In genomic region chr1:62767611-62768010, GRCm38 (mm10) we compare ENCODE assay signal across 21 mouse cellular contexts.
A peak's percentile ranks its signal among the peaks of the same experiment; 100 is the strongest.
DNase-seq lines count a peak whose midpoint lies in the region; ATAC-seq and TF ChIP-seq lines count a peak whose summit lies in the region.
"Had no signal": no experiment of that assay in that cellular context is flagged by ENCODE, and none has a peak within 500 bp of the region (broad histone marks: within the 10 kb centered on the region; RNA-seq: fewer than 3 reads in every experiment).

No protein-coding gene starts in this region.

- peak; percentile 99 for TF ChIP-seq EP300 in ES-Bruce4 (IDR thresholded peaks at IDR 0.05; ENCODE audit: insufficient read depth, low read depth, low read length)

- TF ChIP-seq POLR2A in ES-Bruce4 (IDR thresholded peaks at IDR 0.05; ENCODE audit: insufficient read depth, low read length) = no peak

- H3K27me3 ChIP-seq in kidney, embryonic 16.5 days (ENCODE audit: insufficient read depth, low read length) = no peaks in the 10 kb centered on the region
- H3K27me3 ChIP-seq in ES-Bruce4 (ENCODE audit: control insufficient read depth, insufficient read depth, low read length, poor library complexity, severe bottlenecking) (no peaks in the 10 kb centered on the region), Patski (no peaks in the 10 kb centered on the region)
- no peaks in the 10 kb centered on the region for H3K27me3 ChIP-seq in limb, embryonic 12.5 days
- H3K27me3 ChIP-seq in hindbrain, embryonic 10.5 days (ENCODE audit: insufficient read depth, poor library complexity, severe bottlenecking) = peaks cover 14% of the 10 kb centered on the region
- H3K27me3 ChIP-seq: forebrain, embryonic 13.5 days; neural tube, embryonic 15.5 days had no signal

- H3K4me1 ChIP-seq in kidney, embryonic 16.5 days (ENCODE audit: insufficient read depth, low read length) = peaks cover 18% of the 10 kb centered on the region
- peaks cover 11% of the 10 kb centered on the region for H3K4me1 ChIP-seq in ES-Bruce4 (ENCODE audit: control insufficient read depth, insufficient read depth, low read length)
- peaks cover 51% of the 10 kb centered on the region for H3K4me1 ChIP-seq in limb, embryonic 12.5 days (replicated peaks)
- peaks cover 22% of the 10 kb centered on the region for H3K4me1 ChIP-seq in hindbrain, embryonic 10.5 days (replicated peaks)
- H3K4me1 ChIP-seq: forebrain, embryonic 13.5 days; neural tube, embryonic 15.5 days had no signal

- peak overlapping the region; percentile 40; the same call in 1 of the 2 replicates for H3K27ac ChIP-seq in kidney, embryonic 16.5 days (ENCODE audit: low read length)
- peak overlapping the region; percentile 97 for H3K27ac ChIP-seq in ES-Bruce4 (ENCODE audit: insufficient read depth, low read length)
- peak overlapping the region; percentile 77; the same call in 1 of the 2 replicates for H3K27ac ChIP-seq in limb, embryonic 12.5 days
- H3K27ac ChIP-seq in hindbrain, embryonic 10.5 days = no peak overlapping the region
- H3K27ac ChIP-seq: forebrain, embryonic 13.5 days; hindbrain, postnatal 0 days; macrophage; neural tube, embryonic 15.5 days had no signal

- POLR2A ChIA-PET in Patski (lab: Charles Lee) = interaction anchor here (1.2 to 1.8 kb wide), 2 partner anchors 9 to 61 kb away, joined by 3 to 9 read pairs; no protein-coding TSS in a partner anchor

- no peaks in the 10 kb centered on the region for H3K36me3 ChIP-seq in kidney, embryonic 16.5 days (ENCODE audit: insufficient read depth, low read length)
- H3K36me3 ChIP-seq in ES-Bruce4 (ENCODE audit: control insufficient read depth, insufficient read depth, low read length, poor library complexity, severe bottlenecking) = no peaks in the 10 kb centered on the region
- peaks cover 78% of the 10 kb centered on the region for H3K36me3 ChIP-seq in limb, embryonic 12.5 days
- peaks cover 30% of the 10 kb centered on the region for H3K36me3 ChIP-seq in hindbrain, embryonic 10.5 days

- H3K4me3 ChIP-seq in kidney, embryonic 16.5 days (ENCODE audit: low read length) = no peak overlapping the region
- H3K4me3 ChIP-seq in ES-Bruce4 (ENCODE audit: low read depth, low read length) = no peak overlapping the region
- H3K4me3 ChIP-seq in limb, embryonic 12.5 days (replicated peaks) = no peak overlapping the region
- no peak overlapping the region for H3K4me3 ChIP-seq in hindbrain, embryonic 10.5 days
- H3K4me3 ChIP-seq: forebrain, embryonic 13.5 days; neural tube, embryonic 15.5 days had no signal

- in situ Hi-C loops in Patski (cut with MboI; ENCODE audit: low pct_unique_long_range_greater_than_20kb) = no loop called here

- H3K9me3 ChIP-seq in kidney, embryonic 16.5 days (ENCODE audit: low read length) = no peaks in the 10 kb centered on the region
- no peaks in the 10 kb centered on the region for H3K9me3 ChIP-seq in ES-Bruce4 (replicated peaks; ENCODE audit: control insufficient read depth, insufficient read depth, low read length, poor library complexity, severe bottlenecking)
- H3K9me3 ChIP-seq in limb, embryonic 12.5 days = no peaks in the 10 kb centered on the region
- H3K9me3 ChIP-seq in hindbrain, embryonic 10.5 days = no peaks in the 10 kb centered on the region
- H3K9me3 ChIP-seq: forebrain, embryonic 13.5 days; neural tube, embryonic 15.5 days had no signal

- TF ChIP-seq CTCF in ES-Bruce4 (IDR thresholded peaks at IDR 0.05; ENCODE audit: low read depth, low read length) (no peak), Patski (IDR thresholded peaks at IDR 0.05) (no peak)

- 66% methylated on average over 9 of the region's 9 CpGs for WGBS in kidney, embryonic 16.5 days
- 76% methylated on average over 9 of the region's 9 CpGs for WGBS in limb, embryonic 12.5 days
- 85% methylated on average over 9 of the region's 9 CpGs for WGBS in hindbrain, embryonic 10.5 days

- no peak for ATAC-seq in kidney, embryonic 16.5 days (ENCODE audit: low FRiP score, low TSS enrichment)
- peak; percentile 91 for ATAC-seq in Patski
- no peak for ATAC-seq in limb, embryonic 12.5 days (ENCODE audit: insufficient number of reproducible peaks, insufficient read depth, low FRiP score, low TSS enrichment, low read depth)
- ATAC-seq: forebrain, embryonic 13.5 days; hindbrain, postnatal 0 days had no signal

- H3K9ac ChIP-seq in kidney, embryonic 16.5 days (replicated peaks; ENCODE audit: low read length) = no peak overlapping the region
- H3K9ac ChIP-seq in ES-Bruce4 (ENCODE audit: low read depth, poor library complexity, severe bottlenecking) = no peak overlapping the region
- no peak overlapping the region for H3K9ac ChIP-seq in limb, embryonic 12.5 days (replicated peaks)
- H3K9ac ChIP-seq: forebrain, embryonic 13.5 days; neural tube, embryonic 15.5 days had no signal

- CTCF ChIA-PET in Patski (lab: Charles Lee) = interaction anchor here (2.3 kb wide), 1 partner anchor 10 kb away, joined by 6 read pairs; no protein-coding TSS in a partner anchor

- peak overlapping the region; percentile 33 for H3K4me2 ChIP-seq in kidney, embryonic 16.5 days (replicated peaks; ENCODE audit: low read depth, low read length)
- no peak overlapping the region for H3K4me2 ChIP-seq in limb, embryonic 12.5 days
- H3K4me2 ChIP-seq: forebrain, embryonic 13.5 days; heart, embryonic 11.5 days; liver, embryonic 11.5 days; midbrain, embryonic 11.5 days; neural tube, embryonic 15.5 days had no signal

- DNase-seq in kidney, adult 8-10 months = no peak
- DNase-seq in Patski (ENCODE audit: low read depth, low spot score) = no peak
- no peak for DNase-seq in hindbrain, embryonic 10.5 days (ENCODE audit: low spot score)
- DNase-seq in testis, postnatal 14 days (ENCODE audit: low spot score) = no peak
- DNase-seq: cerebellum, adult 8-10 months; heart, postnatal 36 days; kidney, postnatal 25 days; layer of hippocampus, postnatal 36 days; lung, adult 2 months; right cerebral cortex, postnatal 25 days; thymus, postnatal 4 days had no signal
